Mouse (Mus musculus) retina, postnatal 7 days (tissue): ENCODE measurements at regions not wholly inside any gene's neighbourhood (a gene's known extent, or its start where the extent isn't known, plus 50 kb on each side); places are given as distances from the start of the nearest gene placed in this dataset.
A peak's percentile ranks its signal among the peaks of the same experiment; 100 is the strongest.
"Not testable (repeated sequence)": the region's sequence is repeated elsewhere in the genome, so short reads cannot be mapped to it uniquely, and the experiment has no call there.

Experiments used
- DNase-seq: peaks from one replicate; pipeline ENCODE4 v3.0.0-alpha.2; 2012; ENCODE audit warnings: low read depth, low spot score

DNA sequence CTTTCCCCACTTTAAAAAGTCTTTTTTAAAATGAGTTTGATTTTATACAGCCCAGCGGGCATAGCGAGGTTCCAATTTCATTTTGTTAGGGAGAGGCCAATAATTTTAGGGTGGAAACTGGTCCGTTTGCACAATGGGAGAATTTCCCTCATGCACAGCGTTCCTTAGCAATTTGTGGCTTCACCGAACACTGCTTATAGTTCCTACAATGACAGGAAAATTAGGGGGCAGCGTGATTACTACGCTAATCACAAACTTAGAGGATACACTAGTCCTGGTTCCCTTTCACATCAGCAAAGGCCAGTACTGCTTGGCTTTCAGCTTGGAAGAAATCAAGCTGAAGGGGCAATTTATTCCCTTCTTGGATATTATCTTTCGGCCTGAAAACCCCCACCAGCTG, 745.1 kb upstream of the Gm19410 start:
- no peak for DNase-seq

GRCm38 (mm10) chr8:35022649-35023048, 742.9 kb upstream of the Gm19410 start:
- no peak for DNase-seq

DNA sequence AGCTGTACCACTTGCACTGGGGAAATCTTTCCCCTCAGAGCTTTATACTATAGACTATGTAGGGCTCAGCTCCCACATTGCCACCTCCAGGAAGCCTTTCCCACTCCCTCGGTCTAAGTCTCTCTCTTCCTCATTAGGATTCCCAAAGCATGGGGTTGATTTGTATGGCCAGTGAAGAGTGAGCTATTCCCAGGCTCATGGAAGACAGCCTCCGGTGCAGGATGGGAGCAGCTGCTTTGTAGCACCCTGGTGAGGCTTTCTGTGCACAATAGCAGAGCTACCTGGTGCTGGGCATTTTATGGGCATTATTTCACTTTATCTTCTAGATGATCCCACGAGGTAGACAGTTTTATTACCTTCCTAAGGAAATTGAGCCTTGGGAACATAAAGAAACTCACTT, 717.8 kb upstream of the Gm19410 start:
- no peak for DNase-seq

- DNase-seq = no peak
These were observed 712.1 kb upstream of the Gm19410 start for GRCm38 (mm10) chr8:35053444-35053843.

GRCm38 (mm10) chr8:35061048-35061447, 704.5 kb upstream of the Gm19410 start:
- no peak for DNase-seq

DNA sequence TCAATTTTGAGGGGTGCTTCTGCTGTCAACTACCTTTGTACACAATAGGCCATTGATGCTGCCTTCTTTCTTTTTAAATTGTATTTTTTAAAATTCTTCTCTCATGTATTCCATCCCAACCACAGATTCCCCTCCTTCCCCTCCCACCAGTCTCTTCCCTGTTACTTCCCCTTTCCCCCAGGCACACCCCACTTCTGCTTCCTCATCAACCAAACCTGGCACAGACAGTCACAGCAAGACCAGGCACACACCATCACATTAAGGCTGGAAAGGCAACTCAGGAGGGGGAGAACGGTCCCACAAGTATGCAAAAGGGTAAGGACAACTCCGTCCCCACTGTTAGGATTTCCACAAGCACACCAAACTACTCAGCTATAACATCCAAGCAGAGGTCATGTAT, 697.4 kb upstream of the Gm19410 start:
- no peak for DNase-seq

GRCm38 (mm10) chr8:35070246-35070989, 695.2 kb upstream of the Gm19410 start:
- DNase-seq = no peak

DNA sequence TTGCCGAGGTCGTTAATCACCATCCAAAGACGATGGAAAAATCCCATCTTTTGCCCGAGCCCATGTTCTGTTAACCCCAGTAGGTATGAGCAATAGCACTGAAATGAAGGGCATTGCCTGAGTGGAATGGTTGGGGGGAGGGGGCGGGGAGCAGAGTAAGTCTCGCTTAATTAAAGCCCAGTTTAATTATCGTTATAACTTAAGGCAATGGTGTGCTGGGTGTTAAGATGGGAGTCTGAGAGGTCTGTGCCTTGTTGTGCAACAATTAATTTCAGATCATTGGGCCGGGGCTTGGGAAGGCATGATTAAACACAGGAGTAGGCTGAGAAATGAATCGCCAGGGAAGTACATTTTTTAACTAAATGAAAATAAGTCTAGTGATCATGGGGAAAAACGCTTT, 689.6 kb upstream of the Gm19410 start:
- no peak for DNase-seq

GRCm38 (mm10) chr8:35083161-35083560, 682.4 kb upstream of the Gm19410 start:
- no peak for DNase-seq

GRCm38 (mm10) chr8:35087070-35087469, 678.5 kb upstream of the Gm19410 start:
- DNase-seq = no peak

- no peak for DNase-seq
These were observed 677.0 kb upstream of the Gm19410 start for GRCm38 (mm10) chr8:35088380-35089244.

DNA sequence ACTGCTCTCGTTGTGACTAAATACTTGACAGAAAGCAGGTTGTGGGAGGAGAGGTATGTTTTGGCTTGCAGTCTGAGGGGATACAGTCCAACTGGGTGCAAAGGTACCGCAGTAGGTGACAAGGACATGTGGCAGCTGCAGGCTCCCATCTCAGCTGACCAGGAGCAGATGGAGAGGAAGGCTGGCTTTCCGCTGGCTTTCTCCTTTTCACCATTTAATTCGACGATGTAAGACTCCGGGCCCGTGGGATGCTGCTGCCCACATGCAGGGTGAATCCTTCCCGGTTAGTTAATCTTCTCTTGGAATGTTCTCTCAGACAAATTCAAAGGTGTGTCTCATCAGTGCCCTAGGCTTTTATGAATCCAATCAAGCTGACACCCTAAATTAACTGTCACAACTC, 676.1 kb upstream of the Gm19410 start:
- no peak for DNase-seq

- no peak for DNase-seq
These were observed 663.9 kb upstream of the Gm19410 start for GRCm38 (mm10) chr8:35101701-35102100.

DNA sequence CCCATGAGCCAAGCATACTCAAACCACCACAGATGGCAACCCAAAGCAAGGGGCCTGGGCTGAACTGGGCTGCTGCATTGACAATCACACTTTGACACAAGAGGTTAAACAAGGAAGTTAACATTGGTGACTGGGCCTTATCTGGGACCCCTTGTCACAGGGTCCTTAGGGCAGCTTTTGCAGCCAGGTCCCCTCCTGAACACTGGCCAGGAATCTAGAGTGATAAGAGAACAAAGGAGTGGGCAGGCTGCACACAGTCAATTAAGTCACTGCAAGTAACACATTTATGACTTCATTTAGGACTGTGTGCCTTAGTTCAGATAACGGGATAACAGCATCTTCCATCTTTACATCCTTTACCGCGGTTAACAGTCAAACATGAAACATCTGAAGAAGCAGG, 663.5 kb upstream of the Gm19410 start:
- DNase-seq = not testable (repeated sequence)

DNA sequence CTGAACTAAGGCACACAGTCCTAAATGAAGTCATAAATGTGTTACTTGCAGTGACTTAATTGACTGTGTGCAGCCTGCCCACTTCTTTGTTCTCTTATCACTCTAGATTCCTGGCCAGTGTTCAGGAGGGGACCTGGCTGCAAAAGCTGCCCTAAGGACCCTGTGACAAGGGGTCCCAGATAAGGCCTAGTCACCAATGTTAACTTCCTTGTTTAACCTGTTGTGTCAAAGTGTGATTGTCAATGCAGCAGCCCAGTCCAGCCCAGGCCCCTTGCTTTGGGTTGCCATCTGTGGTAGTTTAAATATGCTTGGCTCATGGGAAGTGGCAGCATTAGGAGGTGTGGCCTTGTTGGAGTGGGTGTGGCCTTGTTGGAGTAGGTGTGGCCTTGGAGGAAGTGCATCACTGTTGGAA, 661.1 kb upstream of the Gm19410 start:
- not testable (repeated sequence) for DNase-seq

- no peak for DNase-seq
These were observed 655.9 kb upstream of the Gm19410 start for GRCm38 (mm10) chr8:35109506-35110217.

- no peak for DNase-seq
These were observed 655.3 kb upstream of the Gm19410 start for GRCm38 (mm10) chr8:35110286-35110685.

GRCm38 (mm10) chr8:35111130-35111529, 654.5 kb upstream of the Gm19410 start:
- DNase-seq = no peak

DNA sequence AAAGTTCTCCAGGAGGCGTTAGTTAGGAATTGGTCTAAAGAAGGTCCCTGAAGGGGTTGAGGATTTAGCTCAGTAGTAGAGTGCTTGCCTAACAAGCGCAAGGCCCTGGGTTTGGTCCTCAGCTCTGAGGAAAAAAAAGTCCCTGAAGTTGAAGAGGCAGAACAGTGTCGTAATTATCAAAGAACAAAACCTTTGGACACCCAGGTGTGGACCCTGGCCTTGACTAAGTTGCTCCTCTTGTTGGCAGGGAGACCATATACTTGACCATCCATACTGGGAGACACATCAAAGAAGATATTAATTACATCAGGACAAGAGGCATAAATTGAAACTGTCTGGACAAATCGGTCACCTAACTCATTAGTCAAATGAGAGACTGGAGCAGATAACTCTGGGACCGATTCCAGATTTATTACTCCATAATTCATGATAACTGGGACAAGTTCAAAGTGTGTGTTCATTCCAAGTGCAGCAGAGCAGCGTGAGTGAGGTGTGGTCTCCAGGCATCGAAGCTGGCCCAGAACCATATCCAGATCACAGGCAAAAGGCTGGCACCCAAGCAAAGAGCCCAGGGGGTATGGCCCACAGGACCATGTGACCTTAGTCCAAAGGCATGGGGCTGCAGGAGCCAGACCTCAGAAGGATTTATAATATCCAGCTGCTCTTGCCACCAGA, 652.9 kb upstream of the Gm19410 start:
- peak; percentile 14 for DNase-seq

- no peak for DNase-seq
These were observed 651.6 kb upstream of the Gm19410 start for GRCm38 (mm10) chr8:35114031-35114430.

- DNase-seq = no peak
These were observed 645.0 kb upstream of the Gm19410 start for GRCm38 (mm10) chr8:35120612-35121011.

DNA sequence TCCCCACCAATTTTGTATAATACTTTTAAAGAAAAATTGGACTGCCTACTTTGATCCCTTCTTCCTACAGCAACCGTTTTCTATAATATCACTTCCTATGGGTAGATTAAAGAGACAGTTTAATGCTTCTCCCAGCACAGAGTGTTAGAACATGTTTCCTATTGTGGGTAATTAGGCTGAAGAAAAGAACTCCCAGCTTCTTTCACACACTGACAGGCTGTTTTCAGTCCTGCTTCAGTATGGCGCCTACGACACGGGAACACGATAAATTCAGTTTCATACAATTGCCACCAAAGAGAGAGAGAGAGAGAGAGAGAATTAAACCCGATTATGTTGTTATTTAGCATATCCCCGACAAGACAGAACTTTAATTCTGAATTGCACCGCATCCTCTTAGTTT, 644.5 kb upstream of the Gm19410 start:
- no peak for DNase-seq
